Mouse (Mus musculus): ENCODE results near the gene Nsg2.

Gene Nsg2

GRCm38 (mm10) chr11:32086525-32086924 is 86.3 kb downstream of the Nsg2 start:
- DNase-seq (ENCODE audit: low spot score): no peak

DNA sequence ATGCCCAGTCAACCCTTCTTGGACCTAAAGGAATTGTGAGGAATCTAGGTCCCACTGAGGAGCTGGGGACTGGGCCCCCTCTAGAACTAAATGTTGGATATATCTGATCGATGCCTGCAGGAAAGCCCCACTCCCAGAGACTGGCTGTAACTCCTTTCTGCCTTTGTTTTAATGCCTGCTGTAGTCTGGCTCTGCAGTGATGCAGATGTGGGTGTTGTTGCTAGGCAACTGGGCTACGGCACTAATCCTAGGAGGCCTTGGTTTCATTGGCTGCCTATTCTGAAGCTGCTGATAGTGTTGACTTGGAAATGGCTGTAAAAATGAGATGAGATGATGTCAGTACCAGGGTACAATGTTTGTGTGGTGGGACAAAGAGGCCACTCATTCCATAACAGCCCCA is 87.1 kb downstream of the Nsg2 start:
- DNase-seq (ENCODE audit: low spot score): peak; percentile 84

DNA sequence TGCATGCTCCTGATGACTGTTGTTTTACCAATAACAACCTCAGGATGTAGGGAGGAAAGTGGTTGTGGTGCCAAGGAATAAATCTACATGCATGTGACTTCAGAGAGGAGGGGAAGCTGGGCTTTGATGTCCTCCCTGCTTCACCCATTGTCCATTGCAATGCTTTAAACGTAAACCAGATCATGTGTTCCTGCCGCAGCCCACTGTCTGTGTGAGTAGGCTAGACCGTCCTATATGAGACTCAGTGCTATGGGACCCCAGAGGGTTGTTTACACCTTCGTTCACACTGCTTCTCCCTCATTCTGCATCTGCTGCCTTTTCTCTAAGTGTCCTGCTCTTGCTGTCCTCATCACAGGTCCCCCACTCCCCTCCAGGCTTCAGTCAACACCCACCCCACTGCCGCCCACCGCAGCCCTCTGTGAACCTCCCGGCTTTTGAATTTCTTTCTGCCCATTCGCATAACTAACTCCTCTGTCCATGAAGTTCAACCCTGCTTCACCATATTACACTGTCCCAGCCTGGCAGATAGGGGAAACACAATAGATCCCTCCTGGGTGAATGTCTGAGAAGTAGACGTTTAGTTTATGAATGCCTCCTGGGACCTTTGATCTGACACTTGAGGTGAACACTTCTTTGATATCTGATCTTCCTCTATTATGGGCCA is 87.6 kb downstream of the Nsg2 start:
- no peak for DNase-seq (ENCODE audit: low spot score)

GRCm38 (mm10) chr11:32095793-32096192 is 95.5 kb downstream of the Nsg2 start:
- no peak for DNase-seq (ENCODE audit: low spot score)

- DNase-seq (ENCODE audit: low spot score): no peak
Measured at GRCm38 (mm10) chr11:32096346-32096745, 96.1 kb downstream of the Nsg2 start.

GRCm38 (mm10) chr11:32101059-32101632 is 100.9 kb downstream of the Nsg2 start:
- no peak for DNase-seq (ENCODE audit: low spot score)

DNA sequence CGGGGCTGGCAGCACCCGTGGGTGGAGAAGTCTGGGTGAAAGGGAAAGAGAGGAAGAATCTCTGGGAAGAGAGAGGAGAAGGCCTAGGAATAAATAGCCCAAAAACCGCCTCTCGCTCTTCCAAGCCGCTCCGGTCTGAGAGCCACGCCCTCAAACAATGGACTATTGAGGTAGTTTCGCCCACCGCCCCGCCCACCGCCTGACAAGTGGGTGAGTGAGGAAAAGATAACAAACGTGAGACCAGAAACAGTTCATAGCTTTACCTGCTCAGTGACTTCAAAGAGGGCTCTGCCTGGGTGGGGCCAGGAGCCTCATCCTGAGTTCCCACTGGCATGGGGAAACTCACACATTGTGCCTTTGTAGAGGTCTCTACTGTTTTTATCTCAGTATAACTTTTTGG is 102.7 kb downstream of the Nsg2 start:
- no peak for DNase-seq (ENCODE audit: low spot score)

GRCm38 (mm10) chr11:32104406-32105116 is 104.3 kb downstream of the Nsg2 start:
- no peak for DNase-seq (ENCODE audit: low spot score)

GRCm38 (mm10) chr11:32105750-32106646 is 105.7 kb downstream of the Nsg2 start:
- no peak for DNase-seq (ENCODE audit: low spot score)

DNA sequence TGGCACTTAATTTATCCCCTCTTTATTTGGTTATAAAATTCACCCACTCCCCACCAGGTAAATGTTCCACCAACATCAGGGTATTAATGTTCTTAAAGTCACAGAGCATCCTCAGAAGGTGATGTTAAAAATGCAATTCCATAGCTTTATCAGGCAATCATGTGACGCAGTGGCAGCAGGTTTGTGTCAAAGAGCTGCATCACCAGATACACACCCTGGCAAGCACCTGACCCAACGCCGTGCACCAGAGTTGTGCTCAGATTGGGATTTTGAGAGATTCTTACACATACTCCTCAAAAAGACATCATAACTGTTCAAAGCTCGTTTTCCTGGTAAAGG is 106.4 kb downstream of the Nsg2 start:
- DNase-seq (ENCODE audit: low spot score): no peak

GRCm38 (mm10) chr11:32108441-32108840 is 108.2 kb downstream of the Nsg2 start:
- DNase-seq (ENCODE audit: low spot score): no peak

Data from layer of hippocampus, adult 11-12 months (tissue).